Mouse (Mus musculus): ENCODE data around the gene Trim65.
"Not testable (repeated sequence)": the region's sequence is repeated elsewhere in the genome, so short reads cannot be mapped to it uniquely, and the experiment has no call there.

Trim65 gene

GRCm38 (mm10) chr11:116142211-116142991 lies 11.5 kb upstream of the Trim65 start:
- no peak for DNase-seq (ENCODE audit: low read depth in 1 of 2, low spot score in 2 of 2)

- peak; percentile 61 to 77 for DNase-seq (ENCODE audit: low read depth in 1 of 2, low spot score in 2 of 2)
Measured at GRCm38 (mm10) chr11:116138468-116139138, 7.7 kb upstream of the Trim65 start, which contains the start of gene Mrpl38. Gene Mrpl38 (minus strand): TSS chr11:116138868.

GRCm38 (mm10) chr11:116138096-116138467 lies 7.2 kb upstream of the Trim65 start:
- no peak for DNase-seq (ENCODE audit: low read depth in 1 of 2, low spot score in 2 of 2)

GRCm38 (mm10) chr11:116134171-116134570 lies 3.2 kb upstream of the Trim65 start:
- no peak for DNase-seq (ENCODE audit: low read depth in 1 of 2, low spot score in 2 of 2)

GRCm38 (mm10) chr11:116133497-116133896 lies 2.6 kb upstream of the Trim65 start:
- DNase-seq (ENCODE audit: low read depth in 1 of 2, low spot score in 2 of 2): no peak

- no peak for DNase-seq (ENCODE audit: low read depth in 1 of 2, low spot score in 2 of 2)
Measured at GRCm38 (mm10) chr11:116132366-116133333, 1.7 kb upstream of the Trim65 start.

GRCm38 (mm10) chr11:116131349-116132170 lies 632 bp upstream of the Trim65 start:
- no peak for DNase-seq (ENCODE audit: low read depth in 1 of 2, low spot score in 2 of 2)

- no peak for DNase-seq (ENCODE audit: low read depth in 1 of 2, low spot score in 2 of 2)
Measured at GRCm38 (mm10) chr11:116129993-116130487, 888 bp downstream of the Trim65 start.

GRCm38 (mm10) chr11:116129091-116129790 lies 1.7 kb downstream of the Trim65 start:
- DNase-seq (ENCODE audit: low read depth in 1 of 2, low spot score in 2 of 2): no peak

- DNase-seq (ENCODE audit: low read depth in 1 of 2, low spot score in 2 of 2): no peak
Measured at GRCm38 (mm10) chr11:116127986-116128385, 2.9 kb downstream of the Trim65 start.

- DNase-seq (ENCODE audit: low read depth in 1 of 2, low spot score in 2 of 2): no peak
Measured at GRCm38 (mm10) chr11:116127156-116127980, 3.6 kb downstream of the Trim65 start, which contains the start of gene Trim47. Gene Trim47 (minus strand): TSS chr11:116127210.

- no peak for DNase-seq (ENCODE audit: low read depth in 1 of 2, low spot score in 2 of 2)
Measured at GRCm38 (mm10) chr11:116126261-116126660, 4.7 kb downstream of the Trim65 start.

GRCm38 (mm10) chr11:116121731-116122245 lies 9.1 kb downstream of the Trim65 start:
- not testable (repeated sequence) for DNase-seq (ENCODE audit: low read depth in 1 of 2, low spot score in 2 of 2)

- no peak for DNase-seq (ENCODE audit: low read depth in 1 of 2, low spot score in 2 of 2)
Measured at GRCm38 (mm10) chr11:116117819-116118218, 13.1 kb downstream of the Trim65 start.

GRCm38 (mm10) chr11:116117241-116117640 lies 13.7 kb downstream of the Trim65 start:
- no peak for DNase-seq (ENCODE audit: low read depth in 1 of 2, low spot score in 2 of 2)

GRCm38 (mm10) chr11:116111611-116112203 lies 19.2 kb downstream of the Trim65 start:
- no peak for DNase-seq (ENCODE audit: low read depth in 1 of 2, low spot score in 2 of 2)

- DNase-seq (ENCODE audit: low read depth in 1 of 2, low spot score in 2 of 2): no peak
Measured at GRCm38 (mm10) chr11:116111067-116111466, 19.9 kb downstream of the Trim65 start.

- peak; percentile 30 to 39 for DNase-seq (ENCODE audit: low read depth in 1 of 2, low spot score in 2 of 2)
Measured at GRCm38 (mm10) chr11:116110540-116110939, 20.4 kb downstream of the Trim65 start.

Measured in monocyte, adult 2 months (primary cell).